Mouse (Mus musculus) bone marrow, adult 2 months (tissue): Measurements from ENCODE around the gene Nfia. TPM values are rescaled to one million over a fixed set of nuclear protein-coding genes. Genes with fewer than 3 reads are reported as not detected.

Experiments used
- H3K27ac ChIP-seq: fragments of 200-500 bp; 2 replicates; pipeline ENCODE4 v1.5.1; 2012; ENCODE audit warnings: low read depth, mild to moderate bottlenecking, control low read depth, inconsistent platforms, low read length; ENCODE audit not compliant: control insufficient read depth, poor library complexity, insufficient read depth
- H3K4me1 ChIP-seq: fragments of 200-500 bp; 2 replicates; pipeline ENCODE4 v1.6.1; 2011; ENCODE audit warnings: low read length; ENCODE audit not compliant: control insufficient read depth, insufficient read depth
- H3K4me3 ChIP-seq: fragments of 200-500 bp; replicated peaks from 2 replicates; pipeline ENCODE3; 2011; ENCODE audit warnings: mild to moderate bottlenecking, low read depth, low read length, control low read depth; ENCODE audit not compliant: control insufficient read depth
- CTCF ChIP-seq: fragments of 200-500 bp; IDR thresholded peaks from 2 replicates; pipeline ENCODE4 v1.5.1; 2011; ENCODE audit warnings: low read length, control low read depth; ENCODE audit not compliant: control insufficient read depth, insufficient read depth
- POLR2A ChIP-seq: fragments of 200-500 bp; IDR thresholded peaks from 2 replicates; pipeline ENCODE4 v1.6.1; 2011; ENCODE audit warnings: low read depth, mild to moderate bottlenecking, control low read depth, low read length, borderline replicate concordance; ENCODE audit not compliant: control insufficient read depth
- WGBS: fragments of 180-500 bp; shearing (Covaris S2); methylation state at CpG from one replicate; pipeline ENCODE4 v1.1.7; 2018; 5-methylcytosine and 5-hydroxymethylcytosine counted together
- polyA plus RNA-seq: library from polyadenylated mRNA; stranded (reverse); fragments of >200 nt; gene quantifications from 2 replicates; pipeline ENCODE4 v1.2.4, GENCODE M21; 2011; ENCODE audit warnings: low replicate concordance; ENCODE audit not compliant: missing spikeins, insufficient read depth, insufficient read length

Gene Nfia
- polyA plus RNA-seq, 1 experiment: 5.8 TPM

DNA sequence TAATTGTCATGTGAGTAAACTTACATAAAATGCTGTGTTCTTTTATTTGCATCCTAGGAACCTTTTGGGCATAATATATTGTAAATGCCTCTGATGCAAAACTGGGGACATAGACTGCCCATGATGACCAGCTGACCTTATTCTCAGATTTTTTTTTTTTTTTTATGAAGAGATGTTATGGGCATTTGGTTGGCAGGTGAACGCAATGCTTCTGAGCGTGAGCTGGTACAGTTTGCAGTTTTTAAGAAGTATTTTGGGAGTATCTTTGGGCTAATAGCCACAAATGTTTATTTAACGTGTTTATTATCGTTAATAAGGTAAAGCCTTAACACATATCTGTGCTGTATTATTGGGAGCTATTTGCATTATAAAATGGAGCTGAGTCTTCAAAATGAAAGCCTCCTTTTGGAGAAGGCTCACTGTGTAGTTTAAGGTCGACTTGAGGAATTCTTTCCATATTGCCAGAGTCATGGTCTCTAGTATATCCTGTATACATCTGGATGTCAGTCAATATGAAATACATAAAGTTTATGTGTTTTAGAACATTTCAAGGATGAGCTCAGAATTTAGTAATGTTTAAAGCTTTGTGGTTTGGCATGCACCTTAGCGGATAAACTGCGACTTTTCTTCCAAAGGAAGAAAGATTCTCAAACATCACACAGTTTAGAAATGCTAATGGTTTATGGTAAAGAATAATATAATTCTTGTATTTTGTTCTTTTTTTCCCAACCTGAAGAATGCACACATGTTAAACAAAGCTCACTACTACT, 8.3 kb downstream of the Nfia start:
- 80% methylated on average over 7 of the region's 7 CpGs for WGBS
- H3K4me3 ChIP-seq: no peak overlapping the region
- no peak overlapping the region for H3K27ac ChIP-seq
- no peaks in the 10 kb centered on the region; the same call in none of the 2 replicates for H3K4me1 ChIP-seq
- no peak for TF ChIP-seq POLR2A

DNA sequence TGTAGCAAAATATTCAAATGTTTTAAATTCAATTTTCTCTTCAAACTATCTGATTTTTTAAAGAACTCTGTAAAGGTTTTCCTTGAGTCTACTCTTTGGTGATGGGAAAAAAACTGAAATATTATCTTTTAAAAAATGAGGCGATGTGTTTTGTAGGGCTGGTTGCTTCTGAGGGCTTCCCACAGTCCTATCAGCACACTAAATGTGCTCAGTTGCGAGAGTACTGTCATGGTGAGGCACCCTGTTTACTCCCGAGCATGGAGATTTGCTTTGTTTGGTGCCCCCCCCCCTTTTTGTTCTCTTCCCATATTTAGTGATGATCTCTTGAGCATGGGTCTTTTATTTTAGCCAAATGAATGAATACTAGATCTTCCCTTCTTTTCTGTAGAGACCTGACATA, 9.5 kb downstream of the Nfia start:
- Histone ChIP-seq H3K4me3 (no peak overlapping the region), H3K27ac (no peak overlapping the region), H3K4me1 (no peaks in the 10 kb centered on the region; the same call in none of the 2 replicates)
- WGBS: 62% methylated on average over 3 of the region's 3 CpGs
- TF ChIP-seq CTCF: no peak
- TF ChIP-seq POLR2A: no peak

DNA sequence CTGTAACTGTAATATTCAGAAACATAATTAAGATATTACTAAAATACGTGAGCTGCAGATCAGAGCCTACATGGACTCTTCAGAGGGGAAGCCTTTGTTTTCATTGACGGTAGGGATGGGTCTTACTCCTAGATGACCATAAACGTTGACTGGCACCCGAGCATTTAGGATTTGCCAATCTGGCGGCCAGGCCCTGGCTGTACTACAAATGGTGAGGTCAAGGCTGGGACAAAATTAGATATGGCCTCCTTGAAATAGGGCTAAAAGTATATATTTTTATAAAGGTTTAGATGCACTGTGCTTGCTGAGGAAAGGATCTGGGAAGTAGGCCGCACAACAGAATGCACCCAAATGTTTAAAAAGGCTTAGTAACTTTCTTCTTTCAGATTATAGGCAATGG, 10.0 kb downstream of the Nfia start:
- 90% methylated on average over 6 of the region's 6 CpGs for WGBS
- Histone ChIP-seq H3K4me3 (no peak overlapping the region), H3K4me1 (no peaks in the 10 kb centered on the region; the same call in none of the 2 replicates), H3K27ac (no peak overlapping the region)
- TF ChIP-seq CTCF (no peak), POLR2A (no peak)

DNA sequence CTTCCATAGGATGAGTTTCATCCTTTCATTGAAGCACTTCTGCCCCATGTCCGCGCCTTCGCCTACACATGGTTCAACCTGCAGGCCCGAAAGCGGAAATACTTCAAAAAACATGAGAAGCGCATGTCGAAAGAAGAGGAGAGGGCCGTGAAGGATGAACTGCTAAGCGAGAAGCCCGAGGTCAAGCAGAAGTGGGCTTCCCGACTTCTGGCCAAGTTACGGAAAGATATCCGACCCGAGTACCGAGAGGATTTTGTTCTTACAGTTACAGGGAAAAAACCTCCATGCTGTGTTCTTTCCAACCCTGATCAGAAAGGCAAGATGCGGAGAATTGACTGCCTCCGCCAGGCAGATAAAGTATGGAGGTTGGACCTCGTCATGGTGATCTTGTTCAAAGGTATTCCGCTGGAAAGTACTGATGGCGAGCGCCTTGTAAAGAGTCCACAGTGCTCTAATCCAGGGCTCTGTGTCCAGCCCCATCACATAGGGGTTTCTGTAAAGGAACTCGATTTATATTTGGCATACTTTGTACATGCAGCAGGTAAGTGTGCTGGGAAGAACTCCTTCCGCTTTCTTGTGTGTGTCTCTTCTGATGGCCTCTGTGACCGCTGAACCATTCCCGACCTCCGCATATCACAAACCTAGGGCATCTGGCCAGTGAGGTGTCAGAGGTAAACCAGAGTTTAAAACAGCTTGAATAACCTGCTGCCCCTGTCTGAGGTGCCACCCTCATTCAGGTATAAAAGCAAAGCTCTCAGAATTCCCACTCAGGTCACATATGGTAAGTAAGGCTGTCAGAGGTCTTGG, 10.7 kb downstream of the Nfia start:
- no peak overlapping the region for H3K27ac ChIP-seq
- H3K4me3 ChIP-seq: no peak overlapping the region
- TF ChIP-seq CTCF: no peak
- TF ChIP-seq POLR2A: no peak
- 95% methylated on average over 26 of the region's 26 CpGs for WGBS
- H3K4me1 ChIP-seq: no peaks in the 10 kb centered on the region; the same call in 1 of the 2 replicates

DNA sequence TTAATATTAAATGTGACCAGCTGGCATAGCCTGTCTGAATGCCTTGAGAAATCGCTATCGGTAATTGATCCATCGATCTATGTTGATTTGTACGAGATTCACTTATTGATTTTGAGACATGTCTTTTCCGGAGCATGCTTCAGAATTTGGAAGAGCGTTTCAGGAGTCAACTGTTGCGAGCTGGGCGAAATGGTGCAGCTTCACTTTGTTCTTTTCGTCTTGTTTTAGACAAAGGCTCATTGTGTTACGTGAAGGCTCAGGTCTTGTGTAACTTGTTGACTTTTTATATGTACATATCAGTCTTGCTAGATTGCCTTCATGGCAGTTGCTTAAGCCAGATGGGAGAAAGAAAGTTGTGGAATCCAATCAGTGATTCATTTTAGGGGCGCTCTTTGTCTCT, 11.7 kb downstream of the Nfia start:
- TF ChIP-seq CTCF (no peak), POLR2A (no peak)
- Histone ChIP-seq H3K27ac (no peak overlapping the region), H3K4me3 (no peak overlapping the region), H3K4me1 (no peaks in the 10 kb centered on the region)
- WGBS: 94% methylated on average over 11 of the region's 11 CpGs

DNA sequence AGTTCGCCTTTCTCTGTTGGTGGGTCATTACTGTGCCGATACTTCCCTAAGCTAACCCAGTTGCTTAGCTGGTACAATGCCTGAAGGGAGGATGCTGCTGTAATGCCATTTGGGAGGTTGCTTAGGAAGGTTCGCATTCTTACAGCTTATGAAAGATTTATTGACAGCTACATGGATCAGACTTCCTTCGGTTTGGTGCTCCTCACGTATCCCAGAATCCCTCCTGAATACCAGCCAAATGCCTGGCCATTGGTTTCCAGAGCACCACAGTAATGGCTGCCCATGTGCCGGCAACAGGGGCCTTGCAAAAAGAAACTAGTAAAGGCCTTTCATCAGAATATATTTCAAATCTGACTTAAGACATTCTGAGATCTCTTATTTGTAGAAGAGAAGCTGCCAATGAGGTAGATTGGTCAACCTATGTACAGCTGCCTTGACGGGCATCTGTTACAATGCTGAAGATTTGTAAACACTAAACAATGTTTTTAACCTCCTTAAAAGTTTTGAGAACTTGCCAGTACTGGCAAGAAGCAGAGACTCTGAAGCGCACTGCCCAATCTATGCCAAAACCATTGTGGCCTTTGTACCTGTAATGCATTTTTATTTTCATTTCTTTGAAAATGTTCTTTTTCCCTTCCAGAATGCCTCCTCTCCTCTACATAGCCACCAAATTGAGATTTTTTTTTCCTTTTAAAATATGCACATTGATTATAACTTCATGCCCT, 13.2 kb downstream of the Nfia start:
- H3K4me1 ChIP-seq: no peaks in the 10 kb centered on the region
- TF ChIP-seq CTCF (no peak), POLR2A (no peak)
- H3K4me3 ChIP-seq: no peak overlapping the region
- H3K27ac ChIP-seq: no peak overlapping the region
- WGBS: 91% methylated on average over 8 of the region's 8 CpGs

DNA sequence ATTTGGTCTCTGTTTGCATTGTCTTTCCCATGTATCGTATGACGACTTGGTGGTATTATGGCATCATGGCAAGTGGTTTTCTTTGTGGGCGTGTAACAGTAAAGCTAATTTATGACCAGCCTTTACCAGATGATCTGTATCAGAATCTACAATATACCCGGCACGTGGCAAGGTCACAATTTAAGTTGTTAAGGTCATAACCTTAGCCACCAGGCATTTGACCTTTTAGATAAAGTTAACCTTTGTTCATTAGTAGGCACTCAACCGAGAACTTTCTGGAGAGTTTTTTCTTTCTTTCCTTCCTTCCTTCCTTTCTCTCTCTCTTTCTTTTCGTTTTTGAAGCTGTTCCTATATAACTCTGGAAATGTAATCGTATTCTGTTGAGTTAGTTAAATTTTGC, 14.0 kb downstream of the Nfia start:
- 83% methylated on average over 8 of the region's 8 CpGs for WGBS

DNA sequence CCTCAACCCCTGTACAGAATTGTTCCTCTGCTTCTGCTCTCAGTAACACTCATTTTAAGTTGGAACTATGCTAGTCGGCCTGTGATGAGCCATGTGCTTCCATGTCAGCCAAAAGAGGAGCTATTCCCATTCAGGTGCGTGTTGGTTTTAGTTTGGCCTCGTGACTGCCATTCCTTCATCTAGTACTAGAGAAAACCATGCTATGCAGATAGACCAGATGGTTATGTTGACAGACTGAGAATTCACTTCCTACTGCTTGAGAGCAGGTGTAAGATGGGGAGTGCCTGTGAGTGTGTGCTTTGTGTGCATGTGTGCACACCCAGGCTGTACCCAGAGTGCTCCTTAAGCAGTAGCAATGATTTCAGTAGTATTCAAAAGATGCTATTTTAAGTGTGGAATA, 15.0 kb downstream of the Nfia start:
- WGBS: 83% methylated on average over 3 of the region's 3 CpGs
- Histone ChIP-seq H3K4me3 (no peak overlapping the region), H3K27ac (no peak overlapping the region), H3K4me1 (no peaks in the 10 kb centered on the region)
- TF ChIP-seq CTCF: no peak
- no peak for TF ChIP-seq POLR2A

More for the DNA sequence above, 14.0 kb downstream of the Nfia start:
- no peaks in the 10 kb centered on the region for H3K4me1 ChIP-seq
- no peak for TF ChIP-seq CTCF
- no peak for TF ChIP-seq POLR2A
- no peak overlapping the region for H3K4me3 ChIP-seq
- H3K27ac ChIP-seq: no peak overlapping the region
